Mouse (Mus musculus) left cerebral cortex, postnatal 4 days (tissue): Measurements from ENCODE around the gene Gm10681. TPM values are rescaled to one million over a fixed set of nuclear protein-coding genes. Genes with fewer than 3 reads are reported as not detected.
"Not testable (repeated sequence)": the region's sequence is repeated elsewhere in the genome, so short reads cannot be mapped to it uniquely, and the experiment has no call there.

Experiments used
- DNase-seq: peaks from one replicate; pipeline ENCODE4 v3.0.0-alpha.2; 2022
- intact Hi-C: fragments of 180-260 bp; cut with DNase I; formaldehyde crosslinking; loops from one replicate; pipeline ENCODE4 v1.15.1; 2025
- total RNA-seq, 2 experiments: library from RNA; stranded (reverse); gene quantifications; 2 replicates each; pipeline ENCODE4 v1.2.3; 2021

Gm10681 gene
- total RNA-seq, result not detected

DNA sequence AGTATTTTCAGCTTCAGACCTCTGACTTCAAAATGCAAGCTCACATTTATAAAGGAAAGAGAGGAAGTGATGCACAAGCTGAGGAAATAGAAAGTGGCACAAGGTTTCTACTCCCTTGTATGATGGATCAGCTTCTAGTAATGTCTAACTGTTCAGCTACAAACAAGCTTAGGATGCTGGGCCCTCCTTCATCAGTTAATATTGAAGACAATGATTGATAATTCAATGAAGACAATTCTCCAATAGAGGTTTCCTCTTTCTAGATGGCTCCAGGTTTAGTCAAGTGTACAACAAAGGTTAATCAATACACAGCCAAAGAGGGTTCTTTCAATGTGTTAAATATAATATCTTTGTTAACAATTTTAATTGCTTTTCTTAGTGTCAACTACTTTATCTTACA is at the start of gene Gm10681:
Gene Gm10681, minus strand, starts transcription at position 101 of the 400 bp plus-strand sequence.
- intact Hi-C loops, result no loop called here
- no peak for DNase-seq

DNA sequence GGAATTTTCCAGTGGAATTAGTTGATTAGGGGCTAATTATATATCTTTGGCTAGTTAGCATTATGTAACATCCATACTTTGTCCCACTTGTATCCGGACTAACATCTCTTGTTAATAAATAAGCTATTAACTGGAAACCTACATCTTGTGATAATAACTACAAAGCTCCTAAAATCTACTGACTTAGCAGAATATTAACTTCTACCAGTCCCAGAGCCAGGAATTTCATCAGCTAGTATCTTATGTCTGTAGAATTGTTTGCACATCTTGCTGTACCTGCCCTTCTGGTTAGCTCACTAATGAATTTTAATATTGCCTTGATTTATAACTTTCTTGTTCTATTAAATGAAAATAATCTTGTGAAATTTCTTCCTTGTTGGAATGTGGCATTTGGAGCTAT is 46.5 kb upstream of the Gm10681 start:
- intact Hi-C loops, result no loop called here
- DNase-seq, result no peak

DNA sequence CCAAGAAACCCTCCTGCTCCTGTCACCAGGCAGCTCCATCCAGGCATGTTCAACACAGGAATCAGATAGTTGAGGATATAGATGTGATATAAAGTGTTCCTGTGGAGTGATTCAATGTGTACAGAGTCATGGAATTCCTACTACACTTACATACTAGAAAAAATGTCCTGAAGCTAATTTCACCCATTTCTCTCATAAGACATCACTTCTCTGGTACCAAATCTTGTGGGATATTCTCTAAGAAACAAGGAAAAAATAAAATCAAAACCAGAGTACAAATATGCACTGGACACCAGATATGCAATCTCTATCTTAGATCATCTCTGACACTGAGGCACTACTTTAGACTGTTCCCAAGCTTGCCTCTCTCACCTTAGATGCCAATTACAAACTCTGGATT is 41.5 kb upstream of the Gm10681 start, which contains the start of gene Hsd3b5:
Gene Hsd3b5, minus strand, starts transcription at position 101 of the 400 bp plus-strand sequence.
- no peak for DNase-seq
- intact Hi-C loops, result no loop called here

DNA sequence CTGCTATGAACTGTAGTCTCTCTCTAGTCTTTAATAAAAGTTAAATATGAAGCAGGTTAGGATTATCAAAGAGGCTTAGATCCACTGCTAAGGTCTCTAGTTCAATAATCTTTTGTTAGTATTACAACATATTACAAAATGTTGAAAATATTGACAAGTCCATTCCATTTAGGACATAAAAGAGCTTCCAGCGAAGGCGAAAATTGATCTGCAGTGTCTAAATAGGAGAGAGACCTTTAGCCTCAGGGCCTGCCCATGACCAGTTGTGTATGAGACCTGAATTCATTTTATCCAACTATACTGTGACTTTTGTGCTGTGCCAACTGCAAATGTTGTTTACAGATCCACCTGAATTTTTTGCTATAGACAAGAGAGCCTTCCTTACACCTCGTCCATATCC is 41.0 kb upstream of the Gm10681 start:
- intact Hi-C loops, result no loop called here
- no peak for DNase-seq

DNA sequence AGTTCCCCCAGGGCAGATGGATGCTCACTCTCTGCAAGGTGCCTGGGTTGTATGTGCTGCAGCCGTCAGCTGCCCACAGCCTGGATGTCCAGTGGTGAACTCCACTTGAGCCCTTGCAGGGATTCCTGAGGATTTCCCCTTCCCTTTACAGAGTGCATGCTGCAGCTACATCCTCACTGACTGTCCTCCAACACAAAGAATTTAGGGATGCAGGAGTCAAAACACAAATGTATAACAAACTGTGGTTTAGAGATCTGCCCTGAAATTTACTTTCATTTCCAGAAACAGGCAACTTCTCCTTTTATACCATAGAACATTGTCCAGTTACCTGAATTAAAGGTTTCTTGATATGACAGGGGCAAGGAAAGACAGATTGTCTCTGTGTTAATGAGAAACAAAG is 28.2 kb upstream of the Gm10681 start:
- intact Hi-C loops, DNase-seq: not testable (repeated sequence)

DNA sequence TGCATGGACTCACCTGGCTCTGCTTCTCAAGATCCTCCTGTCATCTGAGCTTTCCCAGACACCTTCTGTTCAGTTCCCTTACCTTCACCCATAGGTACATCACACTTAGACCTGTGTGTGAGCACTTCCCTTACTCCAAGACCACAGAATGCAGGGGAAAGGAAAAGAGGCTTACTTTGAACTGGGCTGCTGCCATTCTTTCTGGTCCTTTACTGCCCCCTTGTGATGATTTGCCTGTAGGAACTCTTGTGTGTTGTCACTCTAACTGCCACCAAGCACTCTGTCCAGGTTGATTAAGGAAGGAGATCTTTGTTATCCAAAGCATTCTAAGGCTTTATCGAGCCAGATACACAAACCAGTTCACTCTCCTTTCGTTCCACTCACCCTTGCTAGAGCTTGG is 27.6 kb upstream of the Gm10681 start:
- DNase-seq, intact Hi-C loops: not testable (repeated sequence)

DNA sequence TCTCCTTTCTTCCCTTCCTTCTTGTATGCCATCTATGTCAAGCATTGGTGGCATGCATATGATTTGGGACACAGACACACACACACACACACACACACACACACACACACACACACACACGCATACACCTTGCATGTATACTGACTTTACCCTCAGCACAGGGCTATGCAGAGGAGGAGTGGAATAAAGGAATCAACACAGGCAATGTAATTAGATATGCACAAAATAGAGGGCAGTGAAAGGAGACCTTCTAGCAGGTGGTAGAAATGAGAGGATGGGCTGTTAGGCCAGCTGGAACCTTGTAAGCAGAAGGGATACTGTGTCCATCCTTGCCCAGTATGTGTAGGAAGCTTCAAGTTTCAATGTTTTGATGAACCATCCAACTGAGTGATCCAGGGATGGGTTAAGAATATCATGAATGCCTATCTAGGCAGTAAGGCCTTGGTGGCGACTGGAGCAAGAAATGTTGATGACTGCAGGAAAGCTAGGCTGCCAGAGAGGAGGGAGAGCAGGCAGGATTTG is 25.9 kb upstream of the Gm10681 start:
- DNase-seq, intact Hi-C loops: not testable (repeated sequence)

DNA sequence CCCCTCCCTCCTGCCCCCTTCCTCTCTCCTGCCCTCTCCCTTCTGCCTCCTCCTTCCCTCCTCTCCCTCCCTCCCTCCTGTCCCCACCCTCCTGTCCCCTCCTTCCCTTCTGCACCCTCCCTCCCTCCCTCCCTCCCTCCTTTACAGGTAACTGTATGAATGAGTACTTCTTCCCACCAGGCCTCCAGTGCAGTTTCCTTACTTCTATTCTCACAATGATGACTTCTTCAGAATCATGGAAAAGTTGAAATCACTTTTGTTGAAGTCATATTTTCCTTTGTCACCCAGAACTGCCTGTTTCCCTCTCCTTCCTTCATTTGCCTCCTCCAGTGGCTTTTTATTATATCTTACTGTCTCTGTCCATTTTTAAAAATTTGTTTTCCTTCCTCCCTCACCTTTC is 25.4 kb upstream of the Gm10681 start:
- intact Hi-C loops, result no loop called here

DNA sequence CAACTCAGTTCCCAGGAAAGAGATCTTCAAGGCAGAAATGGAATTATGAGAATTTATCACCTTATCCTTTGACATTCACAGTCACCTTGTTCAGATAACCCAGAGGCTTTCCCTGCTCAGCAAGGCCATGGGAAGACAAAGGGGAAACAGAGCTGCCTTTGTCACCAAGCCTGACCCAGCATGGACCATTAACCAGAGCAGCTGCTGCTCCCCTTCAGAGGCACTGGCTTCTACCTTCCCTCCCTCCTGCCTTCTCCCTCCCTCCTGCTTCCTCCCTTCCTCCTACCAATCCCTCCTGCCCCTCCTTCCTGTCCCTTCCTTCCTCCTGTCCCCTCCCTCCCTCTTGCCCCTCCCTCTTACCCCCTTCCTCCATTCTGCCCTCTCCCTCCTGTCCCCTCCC is 24.9 kb upstream of the Gm10681 start:
- DNase-seq, intact Hi-C loops: not testable (repeated sequence)

More for the DNA sequence above, 25.4 kb upstream of the Gm10681 start:
- DNase-seq, result no peak

DNA sequence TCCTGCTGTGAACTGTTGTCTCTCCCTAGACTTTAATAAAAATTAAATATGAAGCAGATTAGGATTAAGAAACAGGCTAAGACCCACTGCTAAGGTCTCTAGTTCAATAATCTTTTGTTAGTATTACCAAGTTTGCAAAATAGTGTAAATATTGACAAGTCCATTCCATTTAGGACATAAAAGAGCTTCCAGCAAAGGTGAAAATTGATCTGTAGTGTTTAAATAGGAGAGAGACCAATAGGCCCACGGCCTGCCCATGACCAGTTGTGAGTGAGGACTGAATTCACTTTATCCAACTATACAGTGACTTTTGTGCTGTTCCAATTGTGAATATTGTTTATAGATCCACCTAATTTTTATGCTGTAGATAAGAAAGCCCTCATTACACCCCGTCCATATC is 886 bp downstream of the Gm10681 start:
- no peak for DNase-seq
- intact Hi-C loops, result no loop called here

DNA sequence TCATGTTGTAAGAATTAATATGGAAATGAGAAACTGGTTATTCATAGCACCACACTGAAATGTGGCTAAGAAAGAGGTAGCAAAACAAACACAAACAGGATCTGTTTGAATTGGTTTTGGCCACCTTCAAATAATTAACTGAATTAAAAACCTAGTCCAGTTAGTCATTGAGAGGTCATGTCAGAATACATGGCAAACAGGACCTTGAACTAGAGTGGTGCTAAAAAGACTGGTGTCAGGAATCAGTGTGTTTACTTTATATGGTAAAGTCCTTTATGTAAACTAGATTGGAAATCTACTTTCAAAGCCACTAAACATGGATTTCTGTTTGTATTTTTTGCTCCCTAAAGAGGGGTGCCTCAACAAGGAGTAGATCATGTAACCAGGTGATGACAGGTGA is 6.0 kb downstream of the Gm10681 start:
- intact Hi-C loops, DNase-seq: not testable (repeated sequence)

DNA sequence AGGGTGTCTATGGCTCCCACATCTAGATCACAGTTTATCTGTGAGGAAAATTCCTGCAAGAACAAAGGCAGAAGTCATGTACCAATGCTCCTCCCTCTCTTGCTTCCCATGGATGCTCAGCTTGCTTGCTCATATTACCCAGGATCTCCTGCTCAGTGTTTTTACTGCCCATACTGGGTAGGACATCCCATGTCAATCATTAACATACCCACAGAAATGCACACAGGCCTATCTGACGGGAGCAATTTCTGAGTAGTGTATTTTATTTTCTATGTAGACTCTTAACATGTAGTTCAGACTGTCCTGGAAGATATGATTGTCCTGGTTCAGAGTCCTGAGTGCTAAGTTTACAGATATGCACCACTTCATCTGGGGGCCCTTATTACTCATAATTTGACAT is 6.4 kb downstream of the Gm10681 start:
- DNase-seq, intact Hi-C loops: not testable (repeated sequence)

DNA sequence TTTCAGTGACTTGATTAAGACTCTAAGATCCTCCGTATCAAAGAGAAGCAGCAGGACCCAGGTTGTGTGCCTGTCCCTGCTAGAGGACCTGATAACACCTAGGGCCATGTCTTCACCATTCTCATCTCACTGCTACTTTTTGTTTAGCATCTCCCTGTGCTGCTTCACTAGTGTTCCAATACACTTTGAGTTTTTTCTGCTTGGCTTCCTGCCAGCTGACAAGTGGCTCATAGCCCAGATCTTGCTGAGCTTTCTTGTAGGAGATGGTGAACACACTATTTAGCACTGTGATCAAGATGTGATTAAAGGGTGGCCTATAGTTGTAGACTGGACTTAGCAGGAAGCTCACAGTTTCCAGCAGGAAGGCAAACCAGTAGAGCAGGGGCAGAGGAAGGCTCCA is 7.6 kb downstream of the Gm10681 start:
- DNase-seq, result peak; percentile 60
- intact Hi-C loops, result not testable (repeated sequence)

DNA sequence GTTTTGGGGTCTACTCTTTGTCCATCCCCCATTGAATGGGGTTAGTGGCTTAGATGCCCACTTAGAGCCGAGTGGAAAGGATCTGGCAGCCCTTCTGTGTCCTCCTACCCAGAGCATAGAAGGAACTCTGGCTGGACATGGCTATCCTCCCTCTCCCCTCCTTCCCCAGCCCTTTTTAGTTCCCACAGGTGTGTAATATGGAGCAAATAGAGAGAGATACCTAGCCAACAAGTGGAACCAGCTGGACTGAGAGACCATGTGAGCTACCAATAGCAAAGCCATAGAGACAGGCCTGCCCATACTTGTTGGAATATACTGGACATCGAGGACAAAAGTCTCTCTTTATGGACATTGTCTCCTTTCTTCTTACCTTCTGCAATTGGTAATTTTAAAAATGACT is 20.9 kb downstream of the Gm10681 start:
- intact Hi-C loops, DNase-seq: not testable (repeated sequence)

DNA sequence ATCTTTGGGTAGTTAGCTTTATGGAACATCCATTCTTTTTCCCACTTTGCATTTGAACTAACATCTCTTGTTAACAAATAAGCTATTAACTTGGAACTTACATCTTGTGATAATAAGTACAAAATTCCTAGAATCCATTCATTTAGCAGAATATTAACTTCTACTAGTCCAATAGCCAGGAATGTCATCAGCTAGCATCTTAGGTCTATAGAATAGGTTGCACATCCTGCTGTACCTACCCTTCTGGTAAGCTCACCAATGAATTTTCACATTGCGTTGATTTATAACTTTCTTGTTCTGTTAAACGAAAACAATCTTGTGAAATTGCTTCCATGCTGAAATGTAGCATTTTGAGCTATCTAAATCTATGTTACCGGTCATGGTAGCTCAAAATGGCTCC is 23.7 kb downstream of the Gm10681 start:
- intact Hi-C loops, DNase-seq: not testable (repeated sequence)

DNA sequence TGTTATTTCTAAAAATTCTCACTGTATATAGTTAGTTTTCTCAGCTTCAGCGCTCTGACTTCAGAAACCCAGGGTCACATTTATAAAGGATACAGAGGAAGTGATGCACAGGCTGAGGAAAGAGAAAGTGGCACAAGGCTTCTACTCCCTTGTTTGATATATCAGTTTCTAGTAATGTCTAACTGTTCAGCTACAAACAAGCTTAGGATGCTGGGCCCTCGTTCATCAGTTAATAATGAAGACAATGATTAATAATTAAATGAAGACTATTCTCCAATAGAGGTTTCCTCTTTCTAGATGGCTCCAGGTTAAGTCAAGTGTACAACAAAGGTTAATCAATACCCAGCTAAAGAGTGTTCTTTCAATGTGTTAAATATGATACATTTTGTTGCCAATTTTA is 24.8 kb downstream of the Gm10681 start:
- DNase-seq, intact Hi-C loops: not testable (repeated sequence)

DNA sequence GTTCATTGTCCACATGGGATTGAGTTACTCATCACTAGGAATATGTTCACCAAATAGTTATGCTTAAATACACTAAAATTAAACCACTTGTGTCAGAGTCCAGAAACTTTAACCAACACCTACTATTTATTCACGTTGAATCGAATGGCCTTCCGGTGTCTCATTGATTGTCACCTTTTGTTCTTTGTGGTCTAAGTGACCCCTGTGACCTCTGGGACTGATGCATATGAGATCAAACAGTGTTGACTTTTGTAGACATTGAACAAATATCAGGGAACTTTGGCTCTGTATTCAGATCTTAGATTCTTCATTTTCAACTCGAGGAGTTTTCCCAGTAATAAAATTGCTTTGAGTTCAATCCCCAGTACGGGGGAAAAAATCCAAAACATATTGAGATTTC is 27.9 kb downstream of the Gm10681 start:
- DNase-seq, intact Hi-C loops: not testable (repeated sequence)

DNA sequence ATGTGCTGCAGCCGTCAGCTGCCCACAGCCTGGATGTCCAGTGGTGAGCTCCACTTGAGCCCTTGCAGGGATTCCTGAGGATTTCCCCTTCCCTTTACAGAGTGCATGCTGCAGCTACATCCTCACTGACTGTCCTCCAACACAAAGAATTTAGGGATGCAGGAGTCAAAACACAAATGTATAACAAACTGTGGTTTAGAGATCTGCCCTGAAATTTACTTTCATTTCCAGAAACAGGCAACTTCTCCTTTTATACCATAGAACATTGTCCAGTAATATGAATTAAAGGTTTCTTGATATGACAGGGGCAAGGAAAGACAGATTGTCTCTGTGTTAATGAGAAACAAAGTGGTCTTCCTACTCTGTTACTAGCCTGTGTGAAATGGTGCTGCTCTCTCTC is 37.8 kb downstream of the Gm10681 start:
- intact Hi-C loops, DNase-seq: not testable (repeated sequence)

DNA sequence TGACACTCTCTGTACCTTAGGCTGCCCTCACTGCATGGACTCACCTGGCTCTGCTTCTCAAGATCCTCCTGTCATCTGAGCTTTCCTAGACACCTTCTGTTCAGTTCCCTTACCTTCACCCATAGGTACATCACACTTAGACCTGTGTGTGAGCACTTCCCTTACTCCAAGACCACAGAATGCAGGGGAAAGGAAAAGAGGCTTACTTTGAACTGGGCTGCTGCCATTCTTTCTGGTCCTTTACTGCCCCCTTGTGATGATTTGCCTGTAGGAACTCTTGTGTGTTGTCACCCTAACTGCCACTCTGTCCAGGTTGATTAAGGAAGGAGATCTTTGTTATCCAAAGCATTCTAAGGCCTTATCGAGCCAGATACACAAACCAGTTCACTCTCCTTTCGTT is 38.4 kb downstream of the Gm10681 start:
- intact Hi-C loops, DNase-seq: not testable (repeated sequence)

DNA sequence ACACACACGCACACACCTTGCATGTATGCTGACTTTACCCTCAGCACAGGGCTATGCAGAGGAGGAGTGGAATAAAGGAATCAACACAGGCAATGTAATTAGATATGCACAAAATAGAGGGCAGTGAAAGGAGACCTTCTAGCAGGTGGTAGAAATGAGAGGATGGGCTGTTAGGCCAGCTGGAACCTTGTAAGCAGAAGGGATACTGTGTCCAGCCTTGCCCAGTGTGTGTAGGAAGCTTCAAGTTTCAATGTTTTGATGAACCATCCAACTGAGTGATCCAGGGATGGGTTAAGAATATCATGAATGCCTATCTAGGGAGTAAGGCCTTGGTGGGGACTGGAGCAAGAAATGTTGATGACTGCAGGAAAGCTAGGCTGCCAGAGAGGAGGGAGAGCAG is 40.1 kb downstream of the Gm10681 start:
- intact Hi-C loops, DNase-seq: not testable (repeated sequence)

DNA sequence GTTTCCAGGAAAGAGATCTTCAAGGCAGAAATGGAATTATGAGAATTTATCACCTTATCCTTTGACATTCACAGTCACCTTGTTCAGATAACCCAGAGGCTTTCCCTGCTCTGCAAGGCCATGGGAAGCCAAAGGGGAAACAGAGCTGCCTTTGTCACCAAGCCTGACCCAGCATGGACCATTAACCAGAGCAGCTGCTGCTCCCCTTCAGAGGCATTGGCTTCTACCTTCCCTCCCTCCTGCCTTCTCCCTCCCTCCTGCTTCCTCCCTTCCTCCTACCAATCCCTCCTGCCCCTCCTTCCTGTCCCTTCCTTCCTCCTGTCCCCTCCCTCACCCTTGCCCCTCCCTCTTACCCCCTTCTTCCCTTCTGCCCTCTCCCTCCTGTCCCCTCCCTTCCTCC is 41.0 kb downstream of the Gm10681 start:
- DNase-seq, intact Hi-C loops: not testable (repeated sequence)

DNA sequence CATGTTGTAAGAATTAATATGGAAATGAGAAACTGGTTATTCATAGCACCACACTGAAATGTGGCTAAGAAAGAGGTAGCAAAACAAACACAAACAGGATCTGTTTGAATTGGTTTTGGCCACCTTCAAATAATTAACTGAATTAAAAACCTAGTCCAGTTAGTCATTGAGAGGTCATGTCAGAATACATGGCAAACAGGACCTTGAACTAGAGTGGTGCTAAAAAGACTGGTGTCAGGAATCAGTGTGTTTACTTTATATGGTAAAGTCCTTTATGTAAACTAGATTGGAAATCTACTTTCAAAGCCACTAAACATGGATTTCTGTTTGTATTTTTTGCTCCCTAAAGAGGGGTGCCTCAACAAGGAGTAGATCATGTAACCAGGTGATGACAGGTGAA is 63.6 kb downstream of the Gm10681 start:
- DNase-seq, intact Hi-C loops: not testable (repeated sequence)

DNA sequence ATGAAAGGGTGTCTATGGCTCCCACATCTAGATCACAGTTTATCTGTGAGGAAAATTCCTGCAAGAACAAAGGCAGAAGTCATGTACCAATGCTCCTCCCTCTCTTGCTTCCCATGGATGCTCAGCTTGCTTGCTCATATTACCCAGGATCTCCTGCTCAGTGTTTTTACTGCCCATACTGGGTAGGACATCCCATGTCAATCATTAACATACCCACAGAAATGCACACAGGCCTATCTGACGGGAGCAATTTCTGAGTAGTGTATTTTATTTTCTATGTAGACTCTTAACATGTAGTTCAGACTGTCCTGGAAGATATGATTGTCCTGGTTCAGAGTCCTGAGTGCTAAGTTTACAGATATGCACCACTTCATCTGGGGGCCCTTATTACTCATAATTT is 64.1 kb downstream of the Gm10681 start:
- DNase-seq, intact Hi-C loops: not testable (repeated sequence)
